Mouse (Mus musculus) kidney, embryonic 14.5 days (tissue): Measurements from ENCODE around the gene Gm49378. TPM values are rescaled to one million over a fixed set of nuclear protein-coding genes. Genes with fewer than 3 reads are reported as not detected.

Source experiments
- ATAC-seq: fragments of 200-750 bp; cut with Nextera tagmentation; 2 replicates; pipeline ENCODE4 v1.8.0; 2017; ENCODE audit warnings: moderate number of reproducible peaks, mild to moderate bottlenecking, moderate TSS enrichment, moderate library complexity; ENCODE audit not compliant: low FRiP score, low TSS enrichment
- H3K27ac ChIP-seq: fragments of 300-500 bp; sonication (generic); 2 replicates; pipeline ENCODE4 v1.5.1; 2014; ENCODE audit warnings: low read depth, mild to moderate bottlenecking, low read length, moderate library complexity, mixed read lengths
- H3K27me3 ChIP-seq: fragments of 300-500 bp; sonication (generic); 2 replicates; pipeline ENCODE4 v1.6.1; 2014; ENCODE audit warnings: mild to moderate bottlenecking, low read length; ENCODE audit not compliant: control insufficient read depth, insufficient read depth
- H3K36me3 ChIP-seq: fragments of 300-500 bp; sonication (generic); 2 replicates; pipeline ENCODE4 v1.6.1; 2014; ENCODE audit warnings: low read length, mixed read lengths; ENCODE audit not compliant: control insufficient read depth, insufficient read depth
- H3K4me1 ChIP-seq: fragments of 300-500 bp; sonication (generic); 2 replicates; pipeline ENCODE4 v1.6.1; 2014; ENCODE audit warnings: low read length, mixed read lengths; ENCODE audit not compliant: control insufficient read depth, insufficient read depth
- H3K4me2 ChIP-seq: fragments of 300-500 bp; sonication (generic); replicated peaks from 2 replicates; pipeline ENCODE4 v1.6.1; 2014; ENCODE audit warnings: low read depth, mild to moderate bottlenecking, low read length
- H3K4me3 ChIP-seq: fragments of 300-500 bp; sonication (generic); 2 replicates; pipeline ENCODE4 v1.5.1; 2014; ENCODE audit warnings: mild to moderate bottlenecking, low read length
- H3K9ac ChIP-seq: fragments of 300-500 bp; sonication (generic); 2 replicates; pipeline ENCODE4 v1.6.1; 2014; ENCODE audit warnings: low read depth, mild to moderate bottlenecking, low read length, moderate library complexity
- H3K9me3 ChIP-seq: fragments of 300-500 bp; sonication (generic); 2 replicates; pipeline ENCODE4 v1.6.1; 2016; ENCODE audit warnings: low read length; ENCODE audit not compliant: control insufficient read depth
- WGBS: fragments of 180-500 bp; shearing (Covaris S2); extraction: QIAGEN DNeasy Blood & Tissue Kit; methylation state at CpG from one replicate; pipeline ENCODE4 v1.1.7; 2014; 5-methylcytosine and 5-hydroxymethylcytosine counted together
- polyA plus RNA-seq: library from polyadenylated mRNA; unstranded; fragments of >200 nt; fragmentation: Nextera tagmentation; extraction: Ambion mirVana; gene quantifications from 2 replicates; pipeline ENCODE4 v1.2.1, GENCODE M21; 2014

Gene Gm49378
- polyA plus RNA-seq, 1 experiment from 2014 or later, result 3.4 TPM

- H3K4me3 ChIP-seq, result no peak overlapping the region
- ATAC-seq, result no peak
- peaks cover 55% of the 10 kb centered on the region for H3K36me3 ChIP-seq
- peaks cover 17% of the 10 kb centered on the region for H3K4me1 ChIP-seq
- WGBS, result 95% methylated on average over 13 of the region's 13 CpGs
- H3K27ac ChIP-seq, result no peak overlapping the region
- no peaks in the 10 kb centered on the region for H3K27me3 ChIP-seq
- H3K4me2 ChIP-seq, result no peak overlapping the region
- no peaks in the 10 kb centered on the region for H3K9me3 ChIP-seq
- no peak overlapping the region for H3K9ac ChIP-seq
Observed at GRCm38 (mm10) chr14:55641291-55641690, 3.6 kb upstream of the Gm49378 start.

GRCm38 (mm10) chr14:55640816-55641215, 3.1 kb upstream of the Gm49378 start:
- WGBS, result 96% methylated on average over 14 of the region's 14 CpGs
- Histone ChIP-seq H3K4me2 (no peak overlapping the region), H3K4me1 (peaks cover 22% of the 10 kb centered on the region)

GRCm38 (mm10) chr14:55635523-55636007, 2.1 kb downstream of the Gm49378 start, which contains the start of gene Ipo4:
TSS of gene Ipo4 (minus strand) at chr14:55635957.
- 2% methylated on average over 33 of the region's 33 CpGs for WGBS
- Histone ChIP-seq H3K4me2 (peak within 1 kb of the TSS; percentile 93), H3K27ac (peak within 1 kb of the TSS; percentile 69; the same call in 1 of the 2 replicates)

More at GRCm38 (mm10) chr14:55640816-55641215, 3.1 kb upstream of the Gm49378 start:
- Histone ChIP-seq H3K27ac (no peak overlapping the region), H3K9ac (no peak overlapping the region), H3K27me3 (no peaks in the 10 kb centered on the region), H3K9me3 (no peaks in the 10 kb centered on the region), H3K4me3 (no peak overlapping the region), H3K36me3 (peaks cover 55% of the 10 kb centered on the region)
- no peak for ATAC-seq

GRCm38 (mm10) chr14:55634874-55635522, 2.7 kb downstream of the Gm49378 start:
- no peaks in the 10 kb centered on the region for H3K9me3 ChIP-seq
- WGBS, result 3% methylated on average over 22 of the region's 23 CpGs
- peaks cover 82% of the 10 kb centered on the region for H3K36me3 ChIP-seq
- peak overlapping the region; percentile 75 for H3K9ac ChIP-seq
- H3K4me1 ChIP-seq, result peaks cover 12% of the 10 kb centered on the region
- peak overlapping the region; percentile 80 for H3K4me3 ChIP-seq
- peak; percentile 74 for ATAC-seq
- peak overlapping the region; percentile 93 for H3K4me2 ChIP-seq
- H3K27ac ChIP-seq, result peak overlapping the region; percentile 69; the same call in 1 of the 2 replicates
- H3K27me3 ChIP-seq, result no peaks in the 10 kb centered on the region

More at GRCm38 (mm10) chr14:55635523-55636007, 2.1 kb downstream of the Gm49378 start, which contains the start of gene Ipo4:
- Histone ChIP-seq H3K9me3 (no peaks in the 10 kb centered on the region), H3K36me3 (peaks cover 82% of the 10 kb centered on the region), H3K4me1 (peaks cover 12% of the 10 kb centered on the region), H3K27me3 (no peaks in the 10 kb centered on the region), H3K9ac (peak within 1 kb of the TSS; percentile 75), H3K4me3 (peak within 1 kb of the TSS; percentile 80)
- peak; percentile 88 for ATAC-seq

GRCm38 (mm10) chr14:55629312-55629711, 8.4 kb downstream of the Gm49378 start:
- WGBS, result 66% methylated on average over 5 of the region's 5 CpGs

GRCm38 (mm10) chr14:55628077-55628827, 9.4 kb downstream of the Gm49378 start:
- Histone ChIP-seq H3K27me3 (no peaks in the 10 kb centered on the region), H3K9ac (no peak overlapping the region), H3K36me3 (peaks cover 95% of the 10 kb centered on the region), H3K9me3 (no peaks in the 10 kb centered on the region), H3K4me1 (no peaks in the 10 kb centered on the region), H3K4me2 (no peak overlapping the region), H3K4me3 (no peak overlapping the region), H3K27ac (no peak overlapping the region)
- no peak for ATAC-seq
- WGBS, result 77% methylated on average over 27 of the region's 27 CpGs

More at GRCm38 (mm10) chr14:55629312-55629711, 8.4 kb downstream of the Gm49378 start:
- Histone ChIP-seq H3K4me2 (no peak overlapping the region), H3K4me3 (no peak overlapping the region), H3K4me1 (no peaks in the 10 kb centered on the region; the same call in 1 of the 2 replicates), H3K27ac (no peak overlapping the region), H3K27me3 (no peaks in the 10 kb centered on the region), H3K9ac (no peak overlapping the region), H3K9me3 (no peaks in the 10 kb centered on the region), H3K36me3 (peaks cover 99% of the 10 kb centered on the region)
- no peak for ATAC-seq

GRCm38 (mm10) chr14:55618486-55619195, 19.1 kb downstream of the Gm49378 start:
- WGBS, result 48% methylated on average over 22 of the region's 22 CpGs
- Histone ChIP-seq H3K27ac (no peak overlapping the region), H3K4me1 (no peaks in the 10 kb centered on the region), H3K9ac (peak overlapping the region; percentile 44; the same call in 1 of the 2 replicates), H3K36me3 (no peaks in the 10 kb centered on the region), H3K27me3 (no peaks in the 10 kb centered on the region), H3K4me2 (peak overlapping the region; percentile 48), H3K4me3 (peak overlapping the region; percentile 37), H3K9me3 (no peaks in the 10 kb centered on the region)
- ATAC-seq, result 0 out of 2 replicates have a peak, but pooled peaks have one; percentile 20

GRCm38 (mm10) chr14:55617822-55618221, 19.9 kb downstream of the Gm49378 start, which contains the start of gene Rec8:
TSS of gene Rec8 (plus strand) at chr14:55618037.
- peak within 1 kb of the TSS; percentile 48 for H3K4me2 ChIP-seq
- no peaks in the 10 kb centered on the region for H3K36me3 ChIP-seq
- no peaks in the 10 kb centered on the region for H3K4me1 ChIP-seq
- peak within 1 kb of the TSS; percentile 37 for H3K4me3 ChIP-seq
- H3K9me3 ChIP-seq, result no peaks in the 10 kb centered on the region
- H3K27ac ChIP-seq, result no peak within 1 kb of the TSS
- ATAC-seq, result peak; percentile 88
- no peaks in the 10 kb centered on the region for H3K27me3 ChIP-seq
- WGBS, result 18% methylated on average over 21 of the region's 21 CpGs
- H3K9ac ChIP-seq, result peak within 1 kb of the TSS; percentile 44; the same call in 1 of the 2 replicates
